Mouse (Mus musculus) cerebellum, adult 2 months (tissue): ENCODE data around the gene Hoxa4.

Experiments
- CTCF ChIP-seq: fragments of 200-500 bp; IDR thresholded peaks from 2 replicates; pipeline ENCODE4 v1.5.1; 2011; ENCODE audit warnings: low read depth, mild to moderate bottlenecking, control low read depth, low read length, moderate library complexity, borderline replicate concordance; ENCODE audit not compliant: insufficient read depth
- POLR2A ChIP-seq: fragments of 200-500 bp; IDR thresholded peaks from 2 replicates; pipeline ENCODE4 v1.6.1; 2011; ENCODE audit warnings: low read length, control low read depth, borderline replicate concordance; ENCODE audit not compliant: insufficient read depth

GRCm38 (mm10) chr6:52169499-52170165 lies 21.9 kb downstream of the Hoxa4 start:
- no peak for TF ChIP-seq POLR2A
- TF ChIP-seq CTCF: no peak
